Mouse (Mus musculus): ENCODE data around the gene Cyp2c66.
"Not testable (repeated sequence)": the region's sequence is repeated elsewhere in the genome, so short reads cannot be mapped to it uniquely, and the experiment has no call there.

Gene Cyp2c66

GRCm38 (mm10) chr19:39113644-39114043, at the start of gene Cyp2c66:
Cyp2c66 (plus strand) TSS chr19:39113898.
- DNase-seq (ENCODE audit: low spot score in 2 of 2) = no peak

- DNase-seq (ENCODE audit: low spot score in 2 of 2) = not testable (repeated sequence)
Observed at GRCm38 (mm10) chr19:39098779-39099178, 14.9 kb upstream of the Cyp2c66 start.

GRCm38 (mm10) chr19:39156836-39157235, 43.1 kb downstream of the Cyp2c66 start:
- DNase-seq (ENCODE audit: low spot score in 2 of 2) = not testable (repeated sequence)

Measured in frontal cortex, postnatal 10 days (tissue).